Mouse (Mus musculus): ENCODE measurements around the gene Rfesd.

Rfesd gene

DNA sequence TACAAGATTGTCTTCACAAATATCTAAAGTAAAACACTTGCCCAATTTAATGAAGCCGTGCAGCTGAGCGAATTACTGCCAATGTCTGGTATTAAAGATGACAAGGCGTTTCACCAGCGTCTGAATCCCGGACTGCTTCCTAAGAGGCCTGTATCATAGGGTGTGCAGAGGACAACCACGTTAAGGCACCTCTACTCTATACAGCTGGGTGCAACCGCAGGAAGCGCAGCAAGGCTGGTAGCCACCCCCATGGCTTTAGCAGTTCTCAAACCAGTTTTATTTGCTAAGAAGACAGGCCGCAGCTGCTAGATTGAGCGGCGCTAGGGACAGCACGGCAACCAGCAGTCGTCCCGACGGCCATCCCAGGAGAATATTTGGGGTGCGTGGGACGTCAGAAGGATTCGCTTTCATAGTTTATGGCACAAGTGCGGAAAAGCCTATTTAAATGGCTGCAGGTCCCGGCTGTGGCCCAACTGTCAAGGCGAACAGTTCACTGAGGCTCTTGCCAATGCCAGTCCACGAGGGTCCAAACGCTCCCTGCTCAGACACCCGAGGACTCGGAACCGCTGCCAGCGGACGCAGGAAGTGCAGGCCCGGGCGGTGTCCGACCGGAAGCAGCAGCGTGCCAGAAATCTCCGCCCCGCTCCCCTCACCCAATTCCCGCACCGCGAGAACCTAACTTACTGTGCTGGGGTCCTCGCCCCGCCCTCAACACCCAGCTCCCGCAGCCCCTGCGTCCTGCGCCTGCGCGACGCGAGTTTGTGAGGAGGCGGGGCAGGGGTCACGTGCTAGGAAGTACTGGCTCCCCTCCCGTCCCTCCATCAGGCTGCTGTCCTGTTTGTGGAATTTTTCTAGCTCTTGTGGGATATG is at the start of gene Rfesd:
TSS of gene Rfesd (minus strand) at position 746 of the 870 bp plus-strand sequence.
- peak; percentile 93 to 95 for DNase-seq

DNA sequence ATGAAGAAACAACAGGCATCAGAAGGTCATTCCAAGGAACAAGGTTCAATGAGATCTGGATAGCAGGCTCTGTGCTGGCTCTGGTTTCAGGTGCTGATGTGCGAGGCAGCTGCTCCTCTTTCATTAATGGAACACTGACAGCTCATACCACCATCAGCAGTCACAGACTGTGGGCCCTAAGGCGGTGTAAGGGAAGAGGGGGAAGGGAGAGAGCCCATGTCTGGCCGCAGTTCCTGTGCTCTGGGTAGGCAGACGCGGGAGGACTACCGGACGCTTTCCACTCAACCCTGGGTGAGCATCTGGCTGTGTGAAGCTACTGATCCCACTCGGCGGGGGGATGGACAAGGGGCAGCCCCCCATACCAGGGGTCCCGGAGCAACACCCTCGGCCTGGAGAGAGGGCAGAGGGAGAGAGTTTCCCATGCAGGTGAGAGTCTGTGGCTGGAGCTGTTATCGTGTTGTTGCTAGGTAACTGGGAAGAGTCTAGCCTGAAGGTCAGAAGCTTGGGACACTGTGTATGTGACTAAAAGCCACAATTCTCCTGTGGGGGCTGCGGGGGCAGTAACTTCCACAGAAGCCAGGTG is 45.9 kb upstream of the Rfesd start:
- no peak for DNase-seq

DNA sequence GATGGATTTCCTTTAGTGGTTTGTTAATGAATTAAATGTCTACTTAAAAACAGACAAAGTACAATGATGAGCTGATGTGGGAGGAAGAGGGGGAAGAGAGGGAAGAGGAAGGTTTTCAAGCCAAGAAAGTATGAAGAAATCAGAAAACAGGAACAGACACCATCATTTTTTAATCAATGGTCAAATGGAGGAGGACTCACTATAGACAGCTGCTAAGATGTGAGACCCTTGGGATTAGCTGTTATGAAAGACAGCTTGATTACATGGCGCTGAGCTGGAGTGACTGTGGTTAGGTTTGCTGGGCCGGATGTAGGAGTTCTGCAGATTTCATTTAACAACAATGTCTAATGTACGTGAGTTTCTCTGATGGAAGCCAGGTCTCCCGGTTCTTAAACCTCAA is 45.0 kb upstream of the Rfesd start:
- no peak for DNase-seq

DNA sequence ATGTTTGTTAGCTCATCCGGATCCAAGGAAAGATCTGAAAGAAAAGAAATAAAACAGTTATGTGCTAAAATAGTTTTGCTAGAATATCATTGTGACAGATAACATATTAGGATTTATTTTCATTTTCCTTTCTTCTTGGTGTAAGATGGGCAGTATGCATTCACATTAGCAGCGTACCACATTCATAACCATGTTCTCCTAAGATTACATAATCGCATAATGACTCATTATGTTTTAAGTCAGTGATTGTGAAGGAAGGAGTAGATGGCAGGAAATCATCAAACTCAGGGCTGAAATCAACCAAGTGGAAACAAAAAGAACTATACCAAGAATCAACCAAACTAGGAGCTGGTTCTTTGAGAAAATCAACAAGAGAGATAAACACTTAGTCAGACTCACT is 44.0 kb upstream of the Rfesd start:
- no peak for DNase-seq

DNA sequence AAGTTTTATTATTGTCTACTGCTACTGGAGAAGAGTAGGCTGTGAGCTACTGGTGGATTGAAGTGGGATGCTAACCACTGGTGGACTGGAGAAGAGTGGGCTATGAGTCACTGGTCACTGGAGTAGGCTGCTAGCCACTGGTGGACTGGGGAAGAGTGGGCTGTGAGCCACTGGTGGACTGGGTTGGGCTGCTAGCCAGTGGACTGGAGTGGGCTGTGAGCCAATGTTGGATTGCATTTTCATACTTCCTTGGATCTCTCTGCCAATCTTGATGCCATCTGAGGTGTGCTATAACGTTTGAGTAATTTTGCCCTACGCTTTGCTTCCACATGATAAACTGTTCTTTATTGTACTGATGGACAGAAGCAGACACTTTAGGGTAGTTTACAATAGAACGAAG is 43.6 kb upstream of the Rfesd start:
- no peak for DNase-seq

DNA sequence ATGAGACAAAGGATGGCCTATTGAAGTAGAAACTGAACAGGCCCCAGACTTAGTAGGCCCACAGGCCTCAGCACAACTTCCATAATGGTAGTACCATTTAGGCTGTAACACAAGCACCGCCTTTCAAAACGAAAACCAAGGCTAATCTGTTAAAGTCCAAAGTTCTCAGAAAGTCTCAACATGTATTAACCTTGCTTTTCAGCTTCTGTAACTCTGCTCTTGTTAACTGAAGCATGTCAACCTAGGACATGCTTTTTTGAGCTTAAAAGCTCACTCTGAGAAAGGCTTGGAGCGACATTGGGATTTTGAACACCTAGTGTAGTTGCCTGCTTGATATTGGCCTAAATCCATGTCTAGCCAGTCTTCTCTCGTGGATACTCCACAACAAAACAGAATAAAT is 41.1 kb upstream of the Rfesd start:
- no peak for DNase-seq

DNA sequence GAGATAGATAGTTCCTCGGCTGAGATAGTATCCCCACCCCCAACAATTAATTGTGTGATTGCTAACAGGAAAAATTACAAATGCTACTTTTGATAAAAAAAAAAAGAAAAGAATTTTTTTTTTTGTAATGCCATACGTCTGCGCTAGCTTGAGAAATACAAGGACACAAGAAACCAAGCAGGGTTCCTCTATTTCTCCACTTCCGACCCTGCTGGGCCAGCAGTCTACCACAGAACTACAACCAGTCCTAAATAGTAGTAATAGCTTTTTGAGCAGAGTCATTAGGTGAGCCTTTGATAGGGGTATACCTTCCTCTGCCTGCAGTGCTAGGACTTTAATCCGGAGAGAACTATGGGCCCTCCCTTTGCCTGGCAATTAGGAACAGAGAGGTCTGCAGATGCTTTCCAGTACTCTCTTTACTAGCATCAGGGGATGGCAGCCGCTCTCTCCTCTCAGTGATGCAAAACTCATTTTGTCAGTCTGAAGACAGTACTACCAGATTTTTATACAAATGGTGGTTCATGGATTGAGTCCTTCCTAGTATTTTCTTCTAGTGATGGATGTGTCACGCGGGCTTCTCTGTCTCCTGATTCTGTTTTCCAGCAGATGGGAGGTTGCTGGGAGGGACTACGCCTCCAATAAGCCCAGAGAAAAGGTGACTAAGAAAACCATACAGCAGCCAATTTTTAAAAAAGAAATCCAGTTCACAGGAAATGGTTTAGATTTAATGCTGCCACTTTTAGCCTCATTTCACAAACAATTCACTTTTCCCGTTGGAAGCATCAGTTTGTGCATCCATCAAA is 38.9 kb upstream of the Rfesd start:
- DNase-seq, result no peak

DNA sequence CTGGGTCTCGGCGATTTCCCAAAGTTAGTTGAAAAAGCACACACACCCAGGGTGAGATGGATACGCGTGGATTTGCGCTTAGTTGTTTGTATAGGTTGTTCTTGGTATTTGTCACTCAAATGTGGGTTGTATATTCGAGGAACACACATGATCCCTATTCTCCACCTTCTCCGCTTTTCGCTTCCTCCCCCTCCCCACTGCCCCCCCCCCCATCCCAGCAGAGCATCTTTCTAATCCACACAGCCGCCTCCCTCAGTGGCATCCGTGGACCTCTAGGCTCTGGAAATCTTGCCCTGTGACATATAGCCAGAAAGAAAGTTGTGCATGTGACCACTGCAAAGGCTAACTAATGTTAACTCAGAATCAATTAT is 38.4 kb upstream of the Rfesd start, which contains the start of gene Gpr150:
TSS of gene Gpr150 (minus strand) at position 101 of the 371 bp plus-strand sequence.
- DNase-seq, result no peak

DNA sequence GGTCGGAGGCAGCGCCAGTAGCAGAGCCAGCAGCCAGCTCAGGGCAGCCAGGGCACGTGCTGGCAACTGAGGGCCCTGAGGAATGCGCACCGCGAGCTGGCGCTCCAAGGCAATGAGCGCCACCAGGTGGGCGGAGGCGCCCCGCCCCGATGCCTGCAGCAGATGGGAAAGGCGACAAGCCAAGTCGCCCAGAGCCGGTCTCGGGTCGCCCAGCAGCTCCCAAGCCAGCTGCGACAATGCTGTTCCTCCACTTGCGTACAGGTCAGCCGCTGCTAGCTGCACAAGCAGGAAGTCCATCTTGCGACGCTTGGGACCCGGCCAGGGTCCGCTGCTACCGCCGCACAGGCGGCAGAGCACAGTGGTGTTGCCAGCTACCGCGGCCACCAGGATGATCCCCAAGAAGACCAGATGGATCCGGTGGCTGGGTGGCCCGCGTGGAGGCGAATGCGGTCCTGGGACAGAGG is 37.8 kb upstream of the Rfesd start:
- DNase-seq, result peak; percentile 82 to 91

DNA sequence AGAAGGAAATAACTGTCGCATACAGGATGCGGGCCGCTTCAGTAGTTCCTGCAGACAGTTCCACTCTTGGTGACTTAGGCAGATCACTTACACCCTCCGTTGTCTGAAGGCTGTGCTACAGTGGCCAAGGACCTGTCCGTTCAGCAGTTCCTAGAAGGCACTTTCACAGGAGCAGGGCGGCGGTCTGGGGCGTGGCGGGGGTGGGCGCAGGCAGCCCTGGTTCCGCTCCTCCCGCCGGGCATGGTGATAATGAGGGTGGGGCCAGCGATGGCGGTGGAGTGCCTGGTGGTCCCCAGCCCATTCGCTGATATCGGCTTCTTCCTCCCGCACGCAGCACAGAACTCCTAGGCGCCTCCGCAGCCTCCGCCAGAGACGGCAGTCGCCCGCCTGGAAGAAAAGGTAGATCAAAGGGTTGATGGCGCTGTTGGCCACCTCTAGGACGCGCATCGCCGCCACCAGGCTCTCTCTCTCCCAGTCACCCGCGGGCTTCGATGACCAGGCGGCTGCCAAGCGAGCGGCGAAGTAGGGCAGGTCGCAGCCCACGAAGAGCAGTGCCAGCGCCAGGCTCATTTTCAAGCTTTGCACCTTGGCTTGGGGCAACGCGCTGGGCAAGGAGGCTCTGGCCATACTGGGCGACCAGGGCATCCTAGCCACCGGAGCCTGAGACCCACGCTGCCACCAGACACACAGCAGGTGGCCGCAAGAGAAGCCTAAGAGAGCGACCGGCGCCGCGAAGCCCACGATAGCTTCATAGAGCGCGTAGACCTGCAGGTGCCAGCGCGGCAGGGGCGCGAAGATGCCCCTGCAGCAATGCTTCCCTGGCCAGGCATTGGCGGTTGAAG is 37.1 kb upstream of the Rfesd start:
- DNase-seq, result peak; percentile 76 to 78

DNA sequence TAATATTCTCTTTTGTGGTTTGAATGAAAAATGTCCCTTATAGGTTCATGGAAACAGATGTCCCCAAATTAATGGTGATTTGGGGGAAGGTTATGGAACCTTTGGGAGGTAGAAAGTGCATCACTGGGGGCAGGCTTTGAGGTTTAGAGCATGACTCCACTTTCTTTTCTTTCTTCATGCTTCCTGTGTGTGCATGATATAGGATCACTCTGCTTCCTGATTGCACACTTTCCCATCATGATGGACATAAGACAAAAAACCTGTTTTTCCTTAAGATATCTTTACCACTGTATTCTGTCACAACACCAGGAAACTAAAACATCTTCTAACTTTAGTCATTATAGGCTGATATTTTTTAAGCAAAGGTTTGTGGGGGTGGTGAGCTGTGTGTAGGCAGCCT is 26.5 kb upstream of the Rfesd start:
- no peak for DNase-seq

DNA sequence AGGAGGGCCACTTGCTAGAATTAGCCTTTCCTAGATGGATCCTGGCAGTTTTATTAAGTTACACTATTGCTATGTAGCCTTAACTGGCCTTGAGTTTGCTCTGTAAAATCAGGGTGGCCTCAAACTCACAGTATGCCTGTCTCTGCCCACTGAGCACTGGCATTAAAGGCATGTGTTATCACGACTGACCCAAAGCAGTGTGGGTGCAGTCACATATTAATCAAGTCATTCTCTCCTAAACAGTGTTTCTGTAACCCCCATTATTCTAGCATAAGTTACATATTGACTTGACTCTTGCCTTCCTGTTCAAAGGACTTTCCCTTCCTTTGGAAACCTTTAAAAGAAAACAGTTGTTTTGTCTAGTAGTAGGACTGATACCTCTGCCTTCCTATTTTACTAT is 23.9 kb upstream of the Rfesd start:
- no peak for DNase-seq

DNA sequence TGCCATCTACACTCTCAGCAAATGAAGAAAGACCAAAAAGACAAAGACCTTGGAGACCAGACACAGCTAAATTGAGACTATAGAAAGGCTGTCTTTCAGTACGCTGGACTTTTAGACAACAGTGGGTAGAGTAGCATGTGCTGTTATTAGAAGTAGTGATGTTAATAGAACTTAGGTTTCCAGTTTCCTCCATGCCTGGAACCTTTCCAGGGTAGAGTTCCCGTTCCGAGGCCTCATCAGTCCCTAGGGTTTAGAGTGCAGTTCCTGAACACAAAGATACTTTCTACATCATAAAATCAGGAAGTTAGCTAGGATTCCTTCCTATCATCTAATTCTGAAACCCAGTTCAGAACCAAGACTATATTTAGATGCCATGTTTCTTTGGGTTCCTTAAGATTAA is 6.1 kb upstream of the Rfesd start:
- DNase-seq, result no peak

DNA sequence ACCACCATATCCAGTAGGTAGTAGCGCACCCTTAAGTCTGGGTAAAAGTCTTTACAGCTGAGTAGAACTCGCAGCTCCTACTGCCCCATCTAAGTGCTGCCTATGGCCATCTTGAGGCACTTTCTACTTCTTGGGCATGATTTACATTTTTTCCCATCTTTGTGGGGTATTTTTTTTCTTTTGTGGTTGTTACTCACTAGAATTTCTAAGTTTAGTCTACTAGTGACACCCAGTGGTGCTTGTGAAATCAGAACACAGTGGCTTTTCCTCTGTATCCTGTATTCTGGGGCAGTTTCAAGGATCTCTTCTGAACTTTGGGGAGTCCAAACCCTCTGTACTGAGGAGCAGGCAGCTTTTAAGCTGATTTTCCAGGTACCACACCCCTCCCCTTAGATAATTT is 3.3 kb upstream of the Rfesd start:
- DNase-seq, result no peak

DNA sequence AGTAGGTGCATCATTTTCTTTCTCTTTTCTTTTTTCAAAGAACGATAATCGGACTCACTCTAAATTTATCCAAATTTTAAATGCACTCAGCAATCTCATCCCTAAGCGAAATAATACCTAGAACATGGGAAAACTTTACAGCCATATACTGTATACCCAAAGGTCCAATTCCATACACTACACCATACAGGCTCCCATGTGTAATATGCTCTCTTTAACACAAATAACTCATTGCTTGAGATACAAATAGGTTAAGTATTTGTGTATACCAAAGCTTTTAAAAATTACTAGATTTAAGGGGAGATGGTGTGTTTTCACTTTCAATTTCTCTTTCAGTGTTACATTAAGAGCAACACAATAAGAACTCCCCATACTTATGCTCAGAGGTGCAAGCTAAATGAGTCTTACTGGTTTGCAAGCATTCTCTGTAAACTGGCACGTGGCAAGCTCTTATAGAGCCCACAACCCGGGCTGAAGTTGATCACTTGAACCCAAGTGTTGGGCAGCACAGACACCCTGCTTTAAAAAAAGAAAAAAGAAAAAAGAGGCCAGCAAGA is 403 bp upstream of the Rfesd start:
- DNase-seq, result peak in 1 of 2 experiments; percentile 9

DNA sequence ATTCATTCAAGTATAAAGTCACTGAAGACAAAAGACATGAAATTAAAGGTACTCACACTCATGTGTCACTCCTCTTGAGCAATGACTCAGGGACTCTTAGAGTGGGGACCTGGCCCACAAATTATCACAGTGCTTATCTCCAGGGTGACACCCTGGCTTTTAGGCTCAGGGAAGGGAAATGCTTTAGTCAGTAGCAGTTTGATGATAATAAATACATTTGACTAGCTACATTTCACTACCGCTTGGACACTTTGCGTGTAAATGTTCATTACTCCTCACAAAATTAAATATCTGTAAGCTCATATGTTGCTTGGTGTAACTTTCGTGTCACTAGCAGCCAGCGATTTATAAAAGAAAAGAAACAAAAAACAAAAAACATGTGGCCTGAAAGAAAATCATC is 1.1 kb downstream of the Rfesd start:
- peak in 1 of 2 experiments; percentile 10 for DNase-seq

DNA sequence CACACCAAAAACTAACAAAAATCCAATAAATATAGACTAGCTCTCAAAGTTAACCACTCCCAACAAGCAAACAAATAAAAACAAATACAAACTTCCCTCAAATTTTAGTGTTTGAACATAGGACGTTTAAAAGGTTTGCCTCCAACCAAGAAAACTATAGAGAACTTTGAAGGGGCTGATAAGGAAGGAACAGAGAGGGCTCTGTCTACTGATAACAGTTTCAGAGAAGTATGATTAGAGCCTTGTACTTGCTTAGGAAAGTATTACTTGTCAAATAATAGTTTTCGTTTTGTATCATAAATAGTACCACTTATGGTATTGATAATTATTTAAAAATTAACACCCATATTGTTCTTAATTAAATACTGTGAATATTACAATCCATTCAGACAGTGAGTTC is 4.0 kb downstream of the Rfesd start:
- no peak for DNase-seq

DNA sequence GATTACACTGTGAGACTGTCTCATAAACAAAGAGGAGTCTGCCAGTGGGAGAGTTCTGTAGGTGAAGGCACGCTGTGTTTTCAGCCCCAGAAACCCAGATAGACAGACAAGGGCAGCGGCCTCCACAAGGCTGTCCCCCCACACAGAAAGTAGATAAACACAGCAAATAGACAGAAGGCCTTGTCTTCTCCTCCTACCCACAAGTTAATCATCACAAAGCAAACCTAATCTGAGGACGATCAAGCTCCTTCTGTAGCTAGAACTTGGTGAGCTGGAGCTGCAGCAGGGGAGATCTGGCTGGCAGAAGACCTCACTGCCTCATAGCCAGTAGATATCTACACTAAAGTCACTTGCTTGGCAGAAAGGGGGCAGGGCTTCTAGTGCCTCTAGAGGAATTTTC is 15.2 kb downstream of the Rfesd start:
- no peak for DNase-seq

DNA sequence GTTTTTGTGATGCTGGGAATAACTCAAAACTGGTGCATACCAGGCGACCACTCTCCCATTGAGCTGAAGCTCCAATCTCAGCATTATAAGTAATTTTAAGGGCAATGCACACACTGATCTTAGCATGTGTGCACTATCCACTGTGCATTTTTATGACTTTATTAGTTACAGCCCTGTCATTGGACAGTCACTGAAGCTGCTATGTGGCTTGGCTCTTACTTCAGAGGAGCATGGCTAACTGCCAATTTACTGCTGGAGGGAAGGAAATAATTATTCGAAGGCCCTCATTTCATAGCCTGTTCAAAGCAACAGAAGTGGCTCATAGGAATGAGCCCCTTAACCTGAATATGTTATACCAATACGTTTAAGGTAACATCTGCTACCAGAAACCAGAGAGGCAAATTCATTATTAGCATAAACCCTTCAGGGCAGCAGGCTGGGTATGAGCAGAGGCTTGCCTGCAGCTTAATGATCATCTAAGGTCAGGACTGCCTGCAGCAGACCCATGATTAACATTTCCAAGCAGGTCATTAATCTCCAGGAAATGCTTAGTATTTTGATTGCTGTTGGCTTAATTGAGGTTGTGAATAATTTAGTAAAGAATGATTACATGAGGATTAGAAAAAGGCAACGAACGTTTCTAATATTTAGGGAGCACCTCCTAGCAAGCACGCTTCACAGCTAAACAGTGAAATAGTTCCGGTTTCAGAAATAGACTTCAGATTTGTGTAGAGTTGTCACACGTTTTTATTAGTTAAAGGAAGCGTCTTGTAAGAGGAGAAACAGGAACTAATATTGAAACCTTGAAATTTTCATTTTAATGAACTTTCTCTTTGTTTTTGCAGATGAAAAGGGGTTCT is 26.1 kb downstream of the Rfesd start:
- no peak for DNase-seq

DNA sequence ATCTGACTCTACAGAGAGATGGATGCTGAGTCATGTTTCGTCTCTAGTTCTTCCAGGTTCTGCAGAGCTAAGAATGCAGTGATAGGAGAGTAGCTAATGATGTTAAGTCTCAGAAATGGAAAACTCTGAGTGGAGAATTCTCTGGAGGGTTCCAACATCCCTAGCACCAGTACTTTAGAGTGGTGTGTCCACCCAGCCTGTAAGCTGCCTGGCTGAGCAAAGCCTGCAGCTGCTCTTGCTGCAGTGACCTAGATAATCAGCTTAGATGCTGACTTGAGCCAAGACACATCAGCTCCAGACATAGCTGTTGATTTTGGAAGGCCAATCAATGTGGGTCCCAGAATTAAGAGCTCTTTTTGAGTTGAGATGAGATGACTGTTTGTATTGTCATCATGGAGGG is 30.4 kb downstream of the Rfesd start:
- no peak for DNase-seq

DNA sequence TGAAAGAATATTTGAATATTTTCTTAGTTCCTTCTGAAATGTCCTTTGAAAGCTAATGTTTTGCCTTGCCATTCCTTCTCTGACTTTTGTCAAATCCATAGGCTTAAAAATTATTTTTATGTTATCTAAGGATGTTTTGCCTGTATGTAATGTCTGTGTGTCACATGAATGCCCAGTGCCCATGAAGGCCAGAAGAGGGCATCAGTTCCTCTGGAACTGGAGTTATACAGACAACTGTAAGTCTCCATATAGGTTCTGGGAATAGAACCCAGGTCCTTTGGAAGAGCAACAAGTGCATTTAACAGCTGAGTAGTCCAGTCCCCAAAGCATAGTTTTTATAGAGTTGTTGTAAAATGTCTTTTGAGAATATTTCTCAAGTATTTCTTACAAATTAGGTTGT is 36.6 kb downstream of the Rfesd start:
- no peak for DNase-seq

Measured in cerebellum, adult 18-20 months (tissue).